Mouse (Mus musculus): ENCODE results near the gene Spata13.

Gene Spata13

GRCm38 (mm10) chr14:60633961-60634864 lies at the start of gene Spata13:
Gene Spata13 (plus strand): TSS chr14:60634001.
- DNase-seq (ENCODE audit: low read depth, low spot score), result peak; percentile 94

DNA sequence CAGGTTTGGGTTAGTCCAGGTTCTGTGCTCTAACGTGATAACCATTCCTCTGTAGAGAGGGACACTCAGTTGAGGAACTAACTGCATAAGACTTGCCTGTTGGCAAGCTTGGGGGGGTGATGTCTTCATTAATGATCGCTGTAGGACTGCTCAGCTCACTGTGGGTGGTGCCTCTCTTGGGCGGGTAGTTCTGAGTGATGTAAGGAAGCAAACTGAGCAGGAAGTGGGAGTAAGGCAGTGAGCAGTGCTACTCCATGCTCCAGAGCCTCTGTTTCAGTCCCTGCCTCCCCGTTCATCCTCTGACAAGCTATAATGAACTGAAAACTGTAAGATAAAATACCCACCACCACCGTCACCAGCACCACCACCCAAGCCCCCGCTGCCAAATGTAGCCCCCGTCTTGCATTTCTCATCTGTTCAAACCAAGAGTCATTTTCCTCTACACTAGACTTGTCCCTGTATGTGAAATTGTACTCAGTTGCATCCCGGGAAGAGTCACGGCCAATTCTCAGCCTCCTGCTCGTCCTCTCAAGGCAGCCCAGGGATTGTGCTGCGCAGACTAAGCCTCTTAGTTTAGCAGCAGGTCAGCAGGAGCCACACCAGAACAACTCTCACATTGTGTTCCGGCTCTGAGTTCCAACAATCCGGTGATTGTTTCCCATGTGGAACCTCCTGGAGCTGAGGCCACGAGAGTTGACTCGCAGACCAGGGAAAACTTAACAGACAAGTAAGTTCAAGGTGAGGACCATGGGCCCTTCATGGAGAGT lies 46.9 kb upstream of the Spata13 start:
- DNase-seq (ENCODE audit: low read depth, low spot score), result peak; percentile 62

- DNase-seq (ENCODE audit: low read depth, low spot score), result no peak
Observed at GRCm38 (mm10) chr14:60589001-60589400, 44.8 kb upstream of the Spata13 start.

DNA sequence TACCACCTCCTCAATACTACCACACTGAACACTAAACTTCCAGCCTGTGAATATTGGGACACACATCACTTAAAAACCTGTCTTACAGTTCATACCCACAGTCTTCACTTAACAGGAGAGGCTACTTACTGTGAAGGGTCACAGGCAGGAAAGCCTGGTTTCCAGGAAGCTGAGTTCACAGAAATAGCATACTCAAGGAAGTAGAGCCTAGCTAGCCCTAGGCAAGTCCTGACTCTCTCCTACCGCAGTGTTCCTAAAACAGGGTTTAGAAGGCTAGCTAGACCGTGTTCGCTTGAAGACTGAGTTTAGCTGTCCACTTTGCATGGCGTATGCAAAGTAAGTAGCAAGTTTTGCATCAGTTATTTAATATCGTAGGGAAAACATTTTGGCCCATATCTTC lies 41.5 kb upstream of the Spata13 start:
- DNase-seq (ENCODE audit: low read depth, low spot score), result no peak

DNA sequence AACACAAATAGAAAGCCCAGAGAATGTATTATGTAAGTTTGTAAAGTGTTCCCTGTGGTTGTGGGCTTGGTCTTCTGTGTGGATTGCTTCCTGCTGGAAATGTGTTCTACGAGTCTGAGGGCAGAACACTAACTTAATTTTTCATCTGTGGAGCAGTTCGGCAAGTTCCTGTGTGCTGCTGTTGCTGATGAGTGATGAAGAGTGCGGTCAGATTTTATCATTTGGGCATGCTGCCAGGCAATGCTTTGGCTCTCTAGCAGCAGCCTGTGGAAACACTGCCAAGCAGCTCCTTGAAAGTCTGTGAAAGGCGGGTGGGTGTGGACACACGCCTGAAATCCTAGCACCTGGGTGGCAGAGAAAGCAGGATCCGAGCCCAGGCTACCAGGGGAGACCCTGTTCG lies 41.0 kb upstream of the Spata13 start:
- no peak for DNase-seq (ENCODE audit: low read depth, low spot score)

DNA sequence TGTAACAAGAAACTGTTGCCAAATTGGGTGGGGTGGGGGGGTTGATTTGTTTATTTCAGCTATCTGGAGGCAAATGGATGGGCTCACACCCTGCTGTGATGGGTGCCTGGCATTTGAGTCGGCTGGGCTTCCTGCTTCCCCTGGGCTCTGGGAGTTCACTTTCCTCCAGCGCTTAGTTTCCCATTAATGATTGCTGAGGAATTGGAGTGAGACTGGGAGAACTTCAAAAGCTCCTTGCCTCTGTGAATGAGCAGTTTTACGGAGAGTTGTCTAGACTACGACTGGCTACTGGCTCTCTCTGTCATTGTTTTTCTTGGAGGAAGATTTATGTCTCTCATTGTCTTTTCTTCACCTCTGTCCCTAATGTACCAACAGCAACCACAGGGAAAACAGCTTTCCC lies 36.2 kb upstream of the Spata13 start:
- DNase-seq (ENCODE audit: low read depth, low spot score), result peak; percentile 37

- no peak for DNase-seq (ENCODE audit: low read depth, low spot score)
Observed at GRCm38 (mm10) chr14:60599044-60599443, 34.8 kb upstream of the Spata13 start.

DNA sequence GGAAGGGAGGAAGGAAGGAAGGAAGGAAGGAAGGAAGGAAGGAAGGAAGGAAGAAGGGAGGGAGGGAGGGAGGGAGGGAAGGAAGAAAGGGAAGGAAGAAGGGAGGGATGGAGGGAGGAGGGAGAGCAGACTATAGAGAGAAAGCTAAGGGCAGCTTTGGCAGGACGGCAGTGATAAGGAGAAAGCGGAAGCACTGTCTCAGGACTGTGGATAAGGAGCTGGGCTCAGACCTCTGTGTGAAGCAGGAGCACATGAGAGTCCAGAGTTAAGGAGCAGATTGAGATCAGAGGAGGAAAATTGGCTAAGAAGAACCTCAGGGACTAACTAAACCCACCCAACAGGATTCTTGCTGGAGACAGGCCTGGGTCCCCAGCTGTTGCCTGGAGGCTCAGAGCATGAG lies 28.2 kb upstream of the Spata13 start:
- DNase-seq (ENCODE audit: low read depth, low spot score), result no peak

GRCm38 (mm10) chr14:60606194-60606593 lies 27.6 kb upstream of the Spata13 start:
- no peak for DNase-seq (ENCODE audit: low read depth, low spot score)

GRCm38 (mm10) chr14:60607743-60608142 lies 26.1 kb upstream of the Spata13 start:
- DNase-seq (ENCODE audit: low read depth, low spot score), result no peak

DNA sequence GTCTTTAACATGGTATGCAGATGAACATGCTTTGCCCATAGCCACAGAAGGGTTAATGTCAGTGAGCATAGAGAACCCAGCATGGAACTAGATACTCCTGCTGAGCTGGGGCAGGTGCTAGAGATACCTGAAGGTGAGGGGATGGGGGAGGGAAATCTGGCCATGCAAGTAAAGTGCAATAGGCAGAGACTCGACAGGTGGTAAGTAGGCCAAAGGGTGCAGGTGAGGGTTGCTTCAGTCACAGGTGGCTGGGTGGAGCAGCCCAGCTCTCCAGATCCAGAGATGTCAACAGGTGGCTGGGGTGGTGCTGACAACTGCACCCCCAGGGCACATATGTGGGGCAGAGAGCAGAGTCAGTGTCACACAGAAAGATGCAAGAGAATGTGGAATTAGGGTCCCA lies 24.6 kb upstream of the Spata13 start:
- DNase-seq (ENCODE audit: low read depth, low spot score), result no peak

- DNase-seq (ENCODE audit: low read depth, low spot score), result peak; percentile 58
Observed at GRCm38 (mm10) chr14:60612671-60613070, 21.1 kb upstream of the Spata13 start.

- no peak for DNase-seq (ENCODE audit: low read depth, low spot score)
Observed at GRCm38 (mm10) chr14:60621076-60621475, 12.7 kb upstream of the Spata13 start.

GRCm38 (mm10) chr14:60625486-60625885 lies 8.3 kb upstream of the Spata13 start:
- no peak for DNase-seq (ENCODE audit: low read depth, low spot score)

GRCm38 (mm10) chr14:60629887-60630460 lies 3.8 kb upstream of the Spata13 start:
- DNase-seq (ENCODE audit: low read depth, low spot score), result no peak

GRCm38 (mm10) chr14:60630981-60631380 lies 2.8 kb upstream of the Spata13 start:
- DNase-seq (ENCODE audit: low read depth, low spot score), result no peak

DNA sequence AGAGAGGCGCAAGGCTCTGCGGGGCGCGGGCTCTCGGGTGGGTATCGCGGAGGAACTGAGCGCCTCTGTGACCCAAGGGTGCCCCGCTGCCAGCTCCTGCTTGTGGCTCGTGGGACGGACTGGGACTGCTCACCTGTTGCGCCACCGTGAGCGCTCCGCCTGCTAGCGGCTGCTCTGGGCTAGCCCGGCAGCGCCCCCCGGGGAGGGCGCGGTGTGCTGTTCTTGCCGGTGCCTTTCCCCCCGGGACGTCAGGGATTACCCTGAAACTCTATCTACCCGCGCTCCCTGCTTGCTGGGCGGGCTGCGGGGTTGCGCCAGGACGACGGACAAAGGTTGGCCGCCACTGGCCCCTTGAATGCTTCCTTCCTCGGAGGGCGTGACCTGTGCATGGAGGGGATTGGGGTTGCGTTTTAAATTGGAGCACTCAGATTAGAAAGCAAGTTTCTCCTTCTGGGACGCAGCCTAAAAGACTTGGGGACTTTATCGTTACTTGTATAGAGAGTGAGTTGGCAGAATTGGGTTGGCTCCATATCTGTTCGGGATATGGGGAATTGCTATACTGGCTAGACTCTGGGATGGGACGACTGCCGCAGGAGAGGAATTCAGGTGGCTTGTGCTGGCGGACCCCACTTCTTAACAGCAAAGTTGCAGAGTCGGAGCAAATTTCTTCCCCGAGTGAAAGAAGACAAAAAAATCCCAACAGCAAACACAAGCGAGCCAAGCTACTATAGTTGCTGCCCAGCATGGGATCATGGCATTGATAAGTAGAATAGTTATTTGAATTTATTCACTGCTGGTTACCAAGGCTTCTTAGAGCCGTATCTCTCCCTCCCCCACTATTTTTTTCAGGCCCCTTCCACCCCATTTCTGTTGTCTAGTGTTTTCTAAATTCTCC lies 1.3 kb downstream of the Spata13 start:
- DNase-seq (ENCODE audit: low read depth, low spot score), result peak; percentile 66

- peak; percentile 45 for DNase-seq (ENCODE audit: low read depth, low spot score)
Observed at GRCm38 (mm10) chr14:60635911-60636607, 2.3 kb downstream of the Spata13 start.

DNA sequence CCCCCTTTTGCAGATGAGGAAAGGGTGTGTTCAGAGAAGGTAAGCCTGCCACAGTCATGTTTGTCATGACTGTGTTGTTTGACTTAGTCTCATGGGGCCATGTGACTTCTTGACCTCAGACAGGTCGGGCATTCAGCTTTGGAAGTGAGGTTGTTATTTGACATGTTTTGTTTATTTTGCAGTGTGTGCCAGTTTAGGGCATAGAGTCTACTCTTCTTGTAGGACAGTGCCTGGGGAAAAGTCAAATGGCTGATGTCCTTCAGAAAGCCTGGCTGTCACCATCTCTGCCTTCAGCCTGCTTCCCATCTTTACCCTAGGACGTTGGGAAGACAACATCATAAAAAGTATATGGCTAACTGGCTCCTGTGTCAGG lies 2.8 kb downstream of the Spata13 start:
- DNase-seq (ENCODE audit: low read depth, low spot score), result no peak

DNA sequence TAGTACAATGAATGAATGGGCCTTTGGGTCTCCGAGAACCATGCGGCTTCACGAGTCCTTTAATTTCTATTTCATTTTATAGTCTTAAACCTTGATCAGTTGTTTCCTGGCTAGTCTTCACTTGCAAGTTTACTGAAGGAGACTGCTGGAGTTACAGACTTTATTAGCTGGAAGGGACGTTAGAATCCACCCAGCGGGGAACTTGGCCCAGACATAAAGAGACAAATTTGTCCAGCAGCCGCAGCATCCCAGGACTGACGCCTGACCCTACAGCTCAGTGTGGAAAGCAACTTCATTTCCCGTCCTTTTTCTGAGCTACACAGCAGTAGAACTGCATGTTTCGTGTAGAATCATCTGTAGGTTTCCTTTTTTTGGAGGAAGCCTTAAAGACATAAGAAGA lies 3.2 kb downstream of the Spata13 start:
- DNase-seq (ENCODE audit: low read depth, low spot score), result no peak

DNA sequence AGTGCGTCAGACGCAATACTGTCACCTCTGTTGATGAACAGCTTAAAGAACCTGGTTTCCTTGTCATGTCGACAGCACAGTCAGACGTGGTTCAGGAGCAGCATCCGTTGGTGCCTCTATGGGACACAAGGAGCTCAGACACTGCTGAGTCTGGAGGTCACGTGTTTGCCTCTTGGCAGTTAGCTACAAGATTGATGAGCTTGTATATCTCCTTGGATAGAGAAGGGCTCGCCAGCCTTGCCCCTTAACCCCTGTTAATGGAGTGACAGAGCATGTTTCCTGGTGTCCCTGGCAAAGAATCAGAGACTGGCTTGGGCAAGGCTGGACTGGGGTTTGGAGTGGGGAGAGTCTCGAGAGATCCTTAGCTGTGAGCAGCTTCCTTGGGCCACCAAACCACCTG lies 4.4 kb downstream of the Spata13 start:
- peak; percentile 51 for DNase-seq (ENCODE audit: low read depth, low spot score)
